Mouse (Mus musculus) thymus, adult 2 months (tissue): ENCODE measurements around the gene Tardbp. TPM values are rescaled to one million over a fixed set of nuclear protein-coding genes. Genes with fewer than 3 reads are reported as not detected.

ENCODE experiments used
- DNase-seq: peaks from one replicate; pipeline ENCODE4 v3.0.0; 2021
- H3K27ac ChIP-seq: fragments of 200-500 bp; 2 replicates; pipeline ENCODE4 v1.5.1; 2012; ENCODE audit warnings: low read length, control low read depth; ENCODE audit not compliant: control insufficient read depth, insufficient read depth
- H3K27me3 ChIP-seq: fragments of 200-500 bp; 2 replicates; pipeline ENCODE4 v1.6.1; 2012; ENCODE audit warnings: mild to moderate bottlenecking, low read length, moderate library complexity, mixed read lengths; ENCODE audit not compliant: control insufficient read depth, insufficient read depth
- H3K36me3 ChIP-seq: fragments of 200-500 bp; 2 replicates; pipeline ENCODE4 v1.6.1; 2012; ENCODE audit warnings: mild to moderate bottlenecking, low read length, moderate library complexity; ENCODE audit not compliant: control insufficient read depth, insufficient read depth
- H3K4me1 ChIP-seq: fragments of 200-500 bp; replicated peaks from 2 replicates; pipeline ENCODE4 v1.6.1; 2012; ENCODE audit warnings: low read length; ENCODE audit not compliant: control insufficient read depth, insufficient read depth
- H3K4me3 ChIP-seq: fragments of 200-500 bp; 2 replicates; pipeline ENCODE4 v1.5.1; 2012; ENCODE audit warnings: mild to moderate bottlenecking, low read length, control low read depth, moderate library complexity; ENCODE audit not compliant: control insufficient read depth, insufficient read depth
- CTCF ChIP-seq: fragments of 200-500 bp; IDR thresholded peaks from 2 replicates; pipeline ENCODE4 v1.5.1; 2012; ENCODE audit warnings: mild to moderate bottlenecking, control low read depth, low read length, moderate library complexity, borderline replicate concordance; ENCODE audit not compliant: control insufficient read depth, poor library complexity, insufficient read depth; ENCODE audit errors: extremely low read depth
- POLR2A ChIP-seq: fragments of 200-500 bp; IDR thresholded peaks from 2 replicates; pipeline ENCODE4 v1.6.1; 2012; ENCODE audit warnings: mild to moderate bottlenecking, low read length, control low read depth, moderate library complexity; ENCODE audit not compliant: control insufficient read depth, poor library complexity, insufficient read depth; ENCODE audit errors: extremely low read depth
- WGBS: fragments of 180-500 bp; shearing (Covaris S2); methylation state at CpG from one replicate; pipeline ENCODE4 v1.1.7; 2018; 5-methylcytosine and 5-hydroxymethylcytosine counted together
- polyA plus RNA-seq: library from polyadenylated mRNA; depleted of rRNA; stranded (reverse); fragments of >200 nt; gene quantifications from 2 replicates; pipeline ENCODE4 v1.2.3, GENCODE M21; 2012

Tardbp gene
- polyA plus RNA-seq, 1 experiment = 252 TPM

DNA sequence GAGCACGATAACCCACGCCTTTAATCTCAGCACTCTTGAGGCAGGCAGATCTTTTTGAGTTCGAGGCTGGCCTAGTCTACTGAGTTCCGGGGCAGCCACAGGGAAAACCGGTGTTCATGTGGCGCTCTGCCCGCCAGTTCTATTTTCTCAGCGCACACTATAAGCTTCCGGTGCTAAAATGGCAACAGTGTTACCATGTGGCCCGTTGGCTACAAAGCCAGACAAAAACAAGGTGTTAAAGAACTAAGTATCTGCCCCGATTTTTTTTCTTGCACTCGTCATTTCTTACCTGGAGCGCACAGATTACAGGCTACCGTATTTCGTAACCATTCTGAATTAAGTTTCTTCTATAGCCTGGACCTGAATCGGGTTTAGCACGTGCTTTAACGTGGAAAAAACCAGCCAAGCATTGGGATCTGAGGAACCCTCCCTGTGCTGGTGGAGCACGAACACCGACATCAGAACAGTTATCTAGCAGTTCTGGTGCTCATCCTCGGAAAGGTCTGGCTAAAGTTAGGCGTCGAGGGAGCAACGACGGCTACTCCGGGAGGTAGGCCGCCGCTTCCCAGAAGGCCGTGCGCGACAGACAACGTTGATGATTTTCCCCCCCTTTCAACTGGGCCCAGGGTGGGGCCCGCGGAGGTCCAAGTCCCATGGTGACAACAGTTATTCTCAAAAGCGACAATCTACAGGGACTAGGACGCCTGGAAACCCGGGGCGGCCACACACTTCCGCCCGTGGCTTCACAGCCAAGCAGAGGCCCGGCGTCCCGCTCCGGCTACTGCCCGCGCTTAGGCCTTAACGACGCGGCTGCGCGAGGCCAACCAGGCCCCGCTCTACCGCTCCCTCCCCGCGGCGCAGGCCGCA is 830 bp downstream of the Tardbp start:
- DNase-seq = peak; percentile 37
- H3K4me1 ChIP-seq = peaks cover 6% of the 10 kb centered on the region
- peak overlapping the region; percentile 87 for H3K27ac ChIP-seq
- no peaks in the 10 kb centered on the region for H3K27me3 ChIP-seq
- H3K4me3 ChIP-seq = peak overlapping the region; percentile 94
- peaks cover 39% of the 10 kb centered on the region for H3K36me3 ChIP-seq
- no peak for TF ChIP-seq POLR2A
- TF ChIP-seq CTCF = no peak
- WGBS = under 1% methylated on average over 57 of the region's 57 CpGs

DNA sequence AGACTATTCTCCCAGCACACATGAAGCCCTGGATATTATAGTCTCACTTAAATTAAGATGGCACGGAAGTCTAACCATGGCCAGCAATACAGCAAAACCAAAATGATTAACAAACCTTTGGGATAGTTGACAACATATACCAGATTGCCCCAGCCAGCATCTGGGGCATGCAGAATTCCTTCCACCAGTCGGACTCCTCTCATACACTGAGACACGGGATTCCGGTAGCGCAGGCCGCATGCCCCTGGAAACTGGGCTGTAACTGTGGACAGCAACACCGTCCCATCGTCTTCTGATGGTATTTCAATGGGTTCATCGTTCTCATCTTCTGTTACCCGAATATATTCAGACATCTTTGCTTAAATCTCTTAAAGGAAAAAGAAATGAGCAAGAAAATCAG is 1.8 kb downstream of the Tardbp start:
- no peak overlapping the region for H3K4me3 ChIP-seq
- WGBS = 91% methylated on average over 10 of the region's 10 CpGs
- peaks cover 48% of the 10 kb centered on the region for H3K36me3 ChIP-seq
- H3K27ac ChIP-seq = no peak overlapping the region
- no peak for DNase-seq
- TF ChIP-seq CTCF (no peak), POLR2A (no peak)
- H3K4me1 ChIP-seq = peaks cover 6% of the 10 kb centered on the region
- H3K27me3 ChIP-seq = no peaks in the 10 kb centered on the region

DNA sequence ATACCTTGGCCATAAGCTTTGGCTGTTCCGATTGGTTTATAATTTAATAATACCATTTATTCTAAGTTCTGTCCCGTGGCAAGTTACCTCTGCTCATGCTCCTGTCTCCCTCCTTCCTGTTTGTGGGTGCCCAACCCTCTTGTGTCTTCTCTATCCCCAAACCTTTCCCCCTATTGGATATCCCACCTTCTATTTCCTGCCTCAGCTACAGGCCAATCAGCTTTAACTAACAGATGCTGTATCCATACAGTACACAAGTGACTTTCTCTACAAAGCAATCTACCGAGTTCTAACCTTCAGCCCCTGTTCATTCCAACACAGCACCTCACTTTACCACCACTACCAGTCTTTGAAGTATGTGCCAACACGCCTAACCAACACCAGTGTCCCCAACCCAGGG is 3.2 kb downstream of the Tardbp start:
- Histone ChIP-seq H3K27me3 (no peaks in the 10 kb centered on the region), H3K27ac (no peak overlapping the region), H3K4me1 (peaks cover 6% of the 10 kb centered on the region), H3K4me3 (no peak overlapping the region), H3K36me3 (peaks cover 62% of the 10 kb centered on the region)
- no peak for DNase-seq
- TF ChIP-seq POLR2A (no peak), CTCF (no peak)
- 64% methylated on average over 4 of the region's 4 CpGs for WGBS

DNA sequence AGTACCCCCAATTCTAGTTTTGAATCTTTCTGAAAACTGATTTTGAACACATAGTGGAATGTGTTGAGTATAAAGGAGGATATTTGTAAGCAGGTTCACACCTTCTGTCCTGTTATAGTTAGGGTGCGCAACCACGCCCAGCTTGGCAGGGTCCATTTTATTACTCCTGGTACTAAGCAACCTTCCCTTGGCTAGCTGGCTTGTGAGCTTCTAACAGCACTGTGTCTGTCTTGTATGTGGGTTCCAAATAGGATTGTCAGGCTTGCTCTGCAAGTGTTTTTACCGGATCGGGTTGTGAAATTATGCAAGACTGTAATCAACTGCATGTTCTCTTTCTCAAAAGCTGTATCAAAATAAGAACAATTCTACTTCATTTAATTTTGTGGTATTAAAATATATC is 4.3 kb downstream of the Tardbp start:
- DNase-seq = no peak
- WGBS = 98% methylated on average over 4 of the region's 4 CpGs
- Histone ChIP-seq H3K36me3 (peaks cover 69% of the 10 kb centered on the region), H3K27ac (no peak overlapping the region), H3K4me1 (peaks cover 6% of the 10 kb centered on the region), H3K27me3 (no peaks in the 10 kb centered on the region), H3K4me3 (no peak overlapping the region)
- TF ChIP-seq POLR2A (no peak), CTCF (no peak)

DNA sequence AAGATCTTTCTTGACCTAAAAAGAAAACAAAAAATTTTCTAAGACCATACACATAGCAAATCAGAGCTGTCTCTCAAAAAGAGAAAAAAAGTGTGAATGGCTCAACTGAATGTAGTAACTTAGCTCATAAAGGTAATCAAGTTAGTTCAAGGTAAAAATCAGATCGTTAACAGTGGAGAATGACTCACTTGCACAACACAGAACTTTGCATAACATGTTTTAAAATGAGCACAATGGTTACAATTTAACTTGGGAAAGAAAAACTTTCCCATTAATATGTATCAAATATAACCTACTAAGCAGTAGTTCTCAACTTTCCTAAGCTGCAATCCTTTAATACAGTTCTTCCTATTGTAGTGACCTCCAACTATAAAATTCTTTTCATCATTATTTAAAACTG is 6.1 kb downstream of the Tardbp start:
- H3K36me3 ChIP-seq = peaks cover 87% of the 10 kb centered on the region
- no peak overlapping the region for H3K27ac ChIP-seq
- H3K4me3 ChIP-seq = no peak overlapping the region
- WGBS = 97% methylated on average over 1 of the region's 1 CpGs
- peaks cover 6% of the 10 kb centered on the region for H3K4me1 ChIP-seq
- TF ChIP-seq CTCF (no peak), POLR2A (no peak)
- H3K27me3 ChIP-seq = no peaks in the 10 kb centered on the region
- no peak for DNase-seq

DNA sequence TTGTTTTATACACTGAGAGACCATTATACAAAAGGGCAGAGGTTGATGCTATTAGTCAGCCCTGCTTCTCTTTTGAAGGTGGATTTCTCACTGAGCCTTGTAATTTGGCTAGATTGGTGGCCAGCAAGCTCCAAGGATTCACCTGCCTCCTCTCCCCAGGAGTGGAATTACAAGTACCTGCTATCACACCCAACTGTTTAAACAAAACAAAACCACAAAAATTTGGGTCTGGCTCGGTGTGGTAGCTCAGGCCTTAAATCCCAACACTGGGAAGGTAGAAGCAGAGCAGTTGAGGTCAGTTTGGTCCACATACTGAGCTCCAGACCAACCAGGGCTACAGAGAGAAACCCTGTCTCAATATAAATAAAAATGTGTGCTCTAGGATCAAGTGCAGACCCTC is 7.0 kb downstream of the Tardbp start:
- Histone ChIP-seq H3K36me3 (peaks cover 93% of the 10 kb centered on the region), H3K27me3 (no peaks in the 10 kb centered on the region), H3K4me3 (no peak overlapping the region), H3K27ac (no peak overlapping the region), H3K4me1 (peaks cover 3% of the 10 kb centered on the region)
- no peak for TF ChIP-seq CTCF
- TF ChIP-seq POLR2A = no peak
- DNase-seq = no peak
- WGBS = 97% methylated on average over 1 of the region's 1 CpGs
